Mouse (Mus musculus) ovary, postnatal 36 days (tissue): Measurements from ENCODE around the gene Gm26938.

Experiments
- DNase-seq: peaks from one replicate; pipeline ENCODE4 v3.0.0; 2022; ENCODE audit warnings: low spot score, mixed read lengths

The Gm26938 gene

DNA sequence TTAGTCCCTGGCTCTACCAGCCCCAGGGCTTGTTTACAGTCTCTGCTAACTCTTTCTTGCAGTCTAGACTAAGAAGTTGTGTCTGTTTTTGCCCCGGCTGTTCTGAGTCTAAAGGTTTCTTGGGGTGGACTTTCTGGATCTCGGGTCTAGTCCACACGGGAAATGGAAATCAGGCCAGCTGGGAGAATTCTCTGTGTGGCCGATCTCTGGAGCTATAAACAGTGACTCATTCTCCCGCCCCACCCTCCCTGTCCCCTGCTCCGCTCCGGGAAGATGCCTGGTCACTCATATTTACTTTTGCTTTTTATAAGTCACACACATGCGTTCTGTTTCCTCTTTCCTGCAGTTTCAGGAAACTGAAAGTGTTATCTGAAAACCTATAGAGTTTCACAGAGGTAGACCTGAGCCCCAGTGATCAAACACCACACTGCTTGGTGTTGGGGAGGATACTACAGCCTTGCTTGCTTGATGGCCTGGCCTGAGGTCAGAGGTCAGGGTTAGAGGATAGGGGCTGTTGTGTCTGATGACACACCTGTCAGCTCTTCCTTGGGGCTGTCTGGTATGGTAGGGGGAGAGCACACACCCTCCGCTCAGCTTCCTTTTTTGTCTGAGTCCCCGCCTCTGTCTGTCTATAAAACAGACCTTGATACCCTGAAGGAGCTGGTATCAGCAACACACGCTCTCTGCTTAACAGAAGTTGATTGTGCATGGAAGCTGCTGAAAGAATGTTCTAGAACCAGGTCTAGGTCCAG lies 32.7 kb downstream of the Gm26938 start:
- DNase-seq: no peak

DNA sequence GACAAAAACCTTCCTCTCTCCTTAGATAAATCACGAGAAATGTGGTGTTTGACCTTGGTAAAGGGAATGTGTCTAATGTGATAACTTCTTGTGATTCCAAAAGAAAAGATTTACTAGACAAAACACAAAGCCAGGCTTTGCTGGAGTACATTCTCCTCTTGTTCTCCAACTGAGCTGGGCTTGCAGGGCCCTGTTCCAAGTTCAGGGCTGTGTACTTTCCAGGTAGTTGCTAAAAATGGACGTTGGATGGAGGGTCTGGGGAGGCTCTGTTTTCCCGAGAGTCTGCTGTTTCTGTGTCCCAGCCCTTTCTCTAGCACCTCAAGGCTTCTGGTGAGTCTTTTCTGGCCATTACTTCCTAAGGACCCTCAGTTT lies 33.3 kb downstream of the Gm26938 start:
- no peak for DNase-seq

DNA sequence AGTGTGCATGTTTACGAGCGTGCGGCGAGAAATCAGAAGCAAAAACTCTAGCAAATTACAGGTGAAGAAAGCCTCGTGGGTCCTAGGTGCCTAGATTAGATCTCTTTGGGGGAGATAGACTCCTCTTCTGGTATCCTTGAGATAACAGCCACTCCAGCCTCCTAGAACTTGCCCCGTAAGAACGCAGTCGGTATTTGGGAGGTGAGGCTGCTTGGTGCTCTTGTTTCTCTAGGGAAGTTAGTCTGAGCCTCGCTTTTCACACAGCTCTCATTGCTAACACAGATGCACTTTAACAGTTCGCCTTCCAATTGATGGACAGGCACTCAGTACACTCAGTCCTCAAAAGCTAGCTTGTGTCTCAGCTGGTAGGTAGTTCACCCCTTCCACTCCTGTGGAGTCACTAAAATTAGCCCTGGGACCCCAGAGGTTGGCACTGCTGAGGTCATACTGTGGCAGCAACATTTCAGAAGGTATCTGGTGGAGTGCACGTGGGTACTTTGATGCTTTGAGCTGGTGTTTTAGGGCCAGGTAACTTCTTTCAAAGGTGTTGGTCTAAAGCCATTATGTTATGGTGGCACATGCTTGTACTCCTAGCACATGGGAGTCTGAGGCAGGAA lies 33.9 kb downstream of the Gm26938 start:
- DNase-seq: no peak

DNA sequence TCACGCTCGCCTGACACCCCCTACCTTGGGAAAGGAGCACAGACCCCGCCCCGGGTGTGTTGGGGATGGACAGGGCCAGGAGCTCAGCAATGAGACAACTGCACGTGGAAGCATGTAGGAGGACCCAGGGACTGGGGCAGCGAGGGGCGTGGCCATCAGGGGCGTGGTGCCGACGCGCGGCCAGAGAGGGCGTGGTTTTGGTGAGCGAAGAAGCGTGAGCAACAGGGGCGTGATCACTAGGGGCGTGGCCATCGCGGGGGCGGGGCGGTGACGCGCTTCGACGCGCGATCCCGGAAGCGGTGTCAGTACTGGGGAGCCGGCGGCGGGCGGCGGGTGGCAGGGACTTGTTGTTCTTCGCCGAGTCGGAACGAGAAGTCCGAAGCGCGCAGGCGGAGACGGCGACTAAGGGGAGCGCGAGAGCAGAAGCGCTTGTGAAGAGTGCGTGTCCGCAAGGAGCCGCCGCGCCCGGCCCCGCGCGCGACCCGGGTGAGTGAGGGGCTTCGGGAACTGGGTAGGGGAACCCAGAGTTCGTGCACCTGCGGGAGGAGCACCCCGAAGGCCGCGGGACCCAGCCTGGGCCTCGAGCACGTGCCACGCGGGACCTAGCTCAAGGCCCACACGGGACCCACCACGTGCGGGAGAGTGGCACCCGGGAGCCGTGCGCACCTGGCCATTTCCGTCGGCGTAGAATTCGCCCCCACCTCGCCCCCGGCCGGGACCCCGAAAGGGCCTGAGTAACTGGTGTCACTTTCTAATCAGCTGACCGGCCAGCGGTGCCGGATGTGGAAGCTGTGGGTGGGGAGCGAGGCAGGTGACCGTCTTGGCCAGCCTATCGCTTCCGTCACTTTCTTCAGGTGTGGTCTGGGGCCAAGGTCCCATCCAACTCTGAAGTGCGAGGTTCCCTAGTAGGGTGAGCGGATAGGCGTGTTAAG lies 34.7 kb downstream of the Gm26938 start, which contains the start of gene Mafk:
Gene Mafk (plus strand): TSS at position 287 of the 932 bp plus-strand sequence.
- peak; percentile 99 for DNase-seq

DNA sequence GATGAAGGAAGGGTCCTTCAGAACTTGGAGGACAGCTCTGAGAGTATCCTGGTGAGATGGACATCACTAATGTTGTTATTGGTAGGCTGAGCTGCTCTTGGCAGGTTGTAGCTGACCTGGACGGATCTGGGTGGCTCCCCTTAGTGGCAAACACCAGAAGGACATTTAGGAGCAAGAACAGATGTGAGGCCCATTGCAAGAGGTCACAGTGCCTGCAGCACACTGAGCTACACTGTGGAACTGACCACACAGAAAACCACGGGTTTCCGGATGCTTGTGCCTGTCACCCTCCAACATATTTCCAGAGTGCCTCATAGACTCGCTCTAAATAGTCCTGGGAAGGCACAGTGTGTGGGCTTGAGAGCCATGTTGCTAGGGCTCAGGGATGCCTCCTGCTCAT lies 36.7 kb downstream of the Gm26938 start:
- DNase-seq: no peak

DNA sequence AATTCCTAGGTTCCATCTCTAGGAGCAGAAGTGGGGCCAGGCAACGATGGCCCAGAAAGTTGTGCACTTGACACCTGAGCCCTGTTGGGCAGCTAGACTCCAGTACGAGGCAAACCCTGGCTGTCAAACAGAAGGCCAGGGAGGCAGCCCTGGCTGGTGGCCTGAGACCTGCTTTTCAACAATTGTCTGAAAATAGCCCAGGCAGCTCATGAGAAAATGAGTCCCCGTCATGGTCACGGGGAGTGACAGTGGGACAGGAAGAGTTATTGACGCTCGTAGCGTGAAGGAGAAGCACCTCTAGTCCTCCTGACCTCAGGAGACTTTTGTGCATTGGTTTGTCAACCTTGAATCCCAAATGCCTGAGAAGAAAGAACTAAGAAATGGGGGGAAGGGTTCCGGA lies 44.8 kb downstream of the Gm26938 start:
- DNase-seq: no peak

DNA sequence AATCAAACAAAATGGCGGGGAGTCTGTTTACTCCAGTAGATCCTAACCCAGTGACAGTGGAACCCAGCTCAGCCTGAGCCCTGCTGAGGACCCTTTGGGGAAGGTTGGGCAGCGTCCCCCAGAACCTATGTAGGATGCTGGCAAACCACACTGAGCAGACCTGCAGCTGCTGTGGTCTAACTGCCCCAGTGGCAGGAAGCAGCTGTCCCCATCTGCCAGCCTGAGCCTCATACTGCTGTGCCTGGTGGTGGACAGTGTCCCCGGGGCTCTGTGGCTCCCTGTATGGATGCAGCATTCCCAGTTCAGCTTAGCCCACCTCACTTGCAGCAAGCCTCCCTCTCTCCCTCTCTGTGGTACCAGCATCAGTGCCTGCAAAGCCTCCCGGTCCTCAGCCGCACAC lies 49.2 kb downstream of the Gm26938 start:
- no peak for DNase-seq

DNA sequence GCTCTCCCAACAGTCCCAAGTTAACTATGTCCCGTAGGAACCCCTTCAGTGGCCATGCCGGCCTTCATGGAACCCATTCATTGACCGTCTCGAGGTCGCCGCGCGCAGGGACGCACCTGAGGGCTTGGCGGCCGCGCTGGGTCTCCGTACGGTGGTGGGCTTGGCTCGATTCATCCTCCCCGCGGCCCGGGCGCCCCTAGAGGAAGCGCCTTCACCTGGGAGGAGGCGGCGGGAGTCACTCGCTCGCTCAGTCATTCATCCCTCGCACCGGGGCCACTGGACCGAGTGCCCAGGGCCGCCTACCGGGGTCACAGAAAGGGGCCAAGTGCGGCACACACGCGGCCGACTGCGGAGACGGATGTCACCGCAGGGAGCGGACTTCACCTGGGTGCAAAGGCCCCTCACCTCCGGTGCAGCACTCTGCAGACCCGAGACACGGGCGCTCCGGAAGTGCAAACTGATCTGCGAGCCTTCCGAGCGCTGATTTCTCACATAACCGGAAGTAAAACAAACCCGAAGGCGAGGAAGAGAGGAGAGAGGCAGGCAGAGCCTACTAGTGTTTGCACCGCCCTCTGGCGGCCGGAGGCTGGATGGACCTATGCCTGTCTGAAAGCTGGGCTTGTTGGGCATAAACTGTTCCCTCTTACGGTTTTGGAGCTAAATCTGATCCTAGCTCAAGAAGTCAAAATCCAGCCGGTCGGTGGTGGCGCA lies 50.8 kb downstream of the Gm26938 start, which contains the start of gene Ints1:
Gene Ints1 (minus strand): TSS at position 459 of the 711 bp plus-strand sequence.
- DNase-seq: peak; percentile 93

DNA sequence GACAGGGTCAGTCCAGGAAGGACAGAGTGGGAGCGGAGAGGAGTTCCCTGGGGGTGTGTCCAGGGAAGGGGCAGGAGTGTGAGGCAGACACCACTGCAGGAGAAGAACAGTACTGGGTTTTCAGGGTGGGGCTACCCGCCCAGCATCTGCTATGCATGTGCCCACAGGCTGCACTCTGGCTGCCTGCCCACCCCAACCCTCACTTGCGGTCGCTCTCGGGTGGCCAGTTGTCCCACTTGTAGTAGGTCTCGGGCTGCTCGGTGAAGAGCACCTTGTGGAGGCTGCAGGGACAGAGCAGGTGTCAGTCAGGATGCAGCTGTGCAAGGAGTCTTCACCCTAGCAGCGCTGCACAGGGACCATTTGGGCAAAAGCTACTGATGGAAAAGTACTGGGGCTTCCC lies 58.0 kb downstream of the Gm26938 start:
- DNase-seq: no peak

DNA sequence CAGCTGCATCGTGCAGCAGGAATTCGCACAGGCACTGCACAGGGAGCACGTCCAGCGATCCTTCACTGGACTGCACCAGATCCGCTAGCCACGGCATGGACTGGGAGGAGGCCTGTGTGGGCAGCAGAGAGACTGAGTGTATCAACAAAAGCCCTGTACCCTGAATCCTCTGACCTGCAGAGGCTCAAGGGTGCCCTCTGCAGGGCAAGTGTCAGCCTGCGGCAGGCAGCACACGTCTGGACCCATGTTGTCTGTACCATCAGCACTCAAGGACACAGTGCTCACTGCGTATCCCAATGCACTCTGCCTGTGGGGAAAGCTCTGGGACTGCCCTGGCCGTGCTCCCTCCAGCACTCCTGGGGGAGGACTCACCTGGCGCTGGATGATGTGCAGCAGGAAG lies 61.9 kb downstream of the Gm26938 start:
- peak; percentile 35 for DNase-seq

DNA sequence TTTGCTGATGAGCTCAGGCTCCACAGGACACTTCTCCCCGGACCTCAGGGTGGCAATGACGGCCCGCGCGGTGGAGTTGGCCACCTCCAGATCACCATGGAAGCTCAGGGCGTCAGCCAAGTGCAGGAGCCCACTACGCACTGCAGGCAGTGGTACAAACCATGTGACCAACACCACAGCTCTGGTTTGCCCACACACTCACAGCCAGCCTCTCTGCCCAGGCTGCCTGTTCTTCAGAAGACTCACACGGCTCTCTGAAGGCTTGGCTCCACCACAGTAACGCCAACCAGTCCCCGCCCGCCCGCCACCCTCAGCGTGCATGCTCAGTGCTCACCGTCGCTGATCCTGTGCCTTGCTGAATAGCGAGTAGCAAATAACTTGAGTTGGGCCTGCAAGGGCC lies 68.1 kb downstream of the Gm26938 start:
- DNase-seq: no peak
